In genomic region chr6:29270961-29271360, GRCm38 (mm10) we compare ENCODE assay signal across 8 mouse cellular contexts. TPM values are rescaled to one million over a fixed set of nuclear protein-coding genes. Genes with fewer than 3 reads are reported as not detected.
A peak's percentile ranks its signal among the peaks of the same experiment; 100 is the strongest.
DNase-seq lines count a peak whose midpoint lies in the region; ATAC-seq lines count a peak whose summit lies in the region.

No protein-coding gene starts in this region.

- H3K4me3 ChIP-seq in limb, embryonic 12.5 days (replicated peaks), result no peak overlapping the region
- H3K4me3 ChIP-seq in limb, embryonic 10.5 days, result no peak overlapping the region
- H3K4me3 ChIP-seq in stomach, embryonic 16.5 days (replicated peaks; ENCODE audit: low read length), result 0 out of 2 replicates have a peak overlapping the region, but pooled peaks have one; percentile 3
- H3K4me3 ChIP-seq in forebrain, embryonic 10.5 days, result no peak overlapping the region

- WGBS in limb, embryonic 12.5 days, result 15% methylated on average over 8 of the region's 8 CpGs
- WGBS in limb, embryonic 10.5 days, result 9% methylated on average over 8 of the region's 8 CpGs
- WGBS in stomach, embryonic 16.5 days, result 5% methylated on average over 8 of the region's 8 CpGs
- WGBS in forebrain, embryonic 10.5 days, result 26% methylated on average over 8 of the region's 8 CpGs

- H3K4me1 ChIP-seq in limb, embryonic 12.5 days (replicated peaks), result peaks cover 14% of the 10 kb centered on the region
- peaks cover 19% of the 10 kb centered on the region for H3K4me1 ChIP-seq in limb, embryonic 10.5 days
- peaks cover 12% of the 10 kb centered on the region; the same call in 1 of the 2 replicates for H3K4me1 ChIP-seq in stomach, embryonic 16.5 days (ENCODE audit: control insufficient read depth, insufficient read depth, low read length)
- peaks cover 28% of the 10 kb centered on the region for H3K4me1 ChIP-seq in forebrain, embryonic 10.5 days

- peak overlapping the region; percentile 21; the same call in 1 of the 2 replicates for H3K4me2 ChIP-seq in limb, embryonic 12.5 days
- H3K4me2 ChIP-seq in stomach, embryonic 16.5 days (ENCODE audit: low read depth, low read length), result peak overlapping the region; percentile 31

- peaks cover 19% of the 10 kb centered on the region for H3K36me3 ChIP-seq in limb, embryonic 12.5 days
- H3K36me3 ChIP-seq in limb, embryonic 10.5 days, result peaks cover 20% of the 10 kb centered on the region
- peaks cover 5% of the 10 kb centered on the region; the same call in 1 of the 2 replicates for H3K36me3 ChIP-seq in stomach, embryonic 16.5 days (ENCODE audit: control insufficient read depth, insufficient read depth, low read length)
- peaks cover 20% of the 10 kb centered on the region for H3K36me3 ChIP-seq in forebrain, embryonic 10.5 days (replicated peaks)

- no peak overlapping the region for H3K9ac ChIP-seq in limb, embryonic 12.5 days (replicated peaks)
- H3K9ac ChIP-seq in stomach, embryonic 16.5 days (ENCODE audit: low read length), result no peak overlapping the region

- no peak for DNase-seq in limb, embryonic 10.5 days (ENCODE audit: low spot score)
- DNase-seq in heart, adult 8-10 months (ENCODE audit: low spot score), result peak; percentile 45
- DNase-seq in kidney, postnatal 4 days, result peak; percentile 16 to 40
- no peak for DNase-seq in forebrain, embryonic 10.5 days (ENCODE audit: extremely low spot score, low spot score)
- no peak for DNase-seq in c-Kit-positive CD71-positive TER-119-positive erythroid progenitor cells, embryonic 14.5 days (ENCODE audit: low spot score)

- ATAC-seq in limb, embryonic 12.5 days (ENCODE audit: insufficient number of reproducible peaks, insufficient read depth, low FRiP score, low TSS enrichment, low read depth), result no peak
- ATAC-seq in stomach, embryonic 16.5 days (ENCODE audit: insufficient read depth, low FRiP score), result no peak
- no peak for ATAC-seq in megakaryocyte-erythroid progenitor cell, adult 5-6 weeks (replicated peaks; ENCODE audit: low FRiP score, low TSS enrichment, poor library complexity, severe bottlenecking)

- no peaks in the 10 kb centered on the region for H3K27me3 ChIP-seq in limb, embryonic 12.5 days
- H3K27me3 ChIP-seq in limb, embryonic 10.5 days (ENCODE audit: low read depth, poor library complexity, severe bottlenecking), result no peaks in the 10 kb centered on the region
- H3K27me3 ChIP-seq in stomach, embryonic 16.5 days (ENCODE audit: control insufficient read depth, insufficient read depth, low read length), result no peaks in the 10 kb centered on the region
- H3K27me3 ChIP-seq in forebrain, embryonic 10.5 days (ENCODE audit: poor library complexity, severe bottlenecking), result peaks cover 5% of the 10 kb centered on the region; the same call in 1 of the 2 replicates

- no peaks in the 10 kb centered on the region for H3K9me3 ChIP-seq in limb, embryonic 12.5 days
- no peaks in the 10 kb centered on the region for H3K9me3 ChIP-seq in limb, embryonic 10.5 days (replicated peaks)
- H3K9me3 ChIP-seq in stomach, embryonic 16.5 days (replicated peaks; ENCODE audit: control insufficient read depth, low read length), result no peaks in the 10 kb centered on the region
- no peaks in the 10 kb centered on the region for H3K9me3 ChIP-seq in forebrain, embryonic 10.5 days

- H3K27ac ChIP-seq in limb, embryonic 12.5 days, result no peak overlapping the region
- no peak overlapping the region for H3K27ac ChIP-seq in limb, embryonic 10.5 days
- no peak overlapping the region for H3K27ac ChIP-seq in stomach, embryonic 16.5 days (ENCODE audit: low read length)
- H3K27ac ChIP-seq in forebrain, embryonic 10.5 days, result no peak overlapping the region

RNA-seq across cellular contexts. Expression of gene Hilpda, which starts 1.3 kb away (rescaled TPM):
- polyA plus RNA-seq in limb, embryonic 12.5 days (2016; fragmentation: Nextera tagmentation; extraction: Ambion mirVana), result 41.5 and 48.4 TPM in 2 replicates
- 42.7 and 45.2 TPM in 2 replicates for polyA plus RNA-seq in limb, embryonic 10.5 days (2016; fragmentation: Nextera tagmentation; extraction: Ambion mirVana)
- total RNA-seq in heart, adult 8-10 months (2022), result 1 to 10 TPM; 3.7 to 6.7 (median 6.1) TPM
- polyA plus RNA-seq in stomach, embryonic 16.5 days (2015; fragmentation: Nextera tagmentation; extraction: Ambion mirVana), result 32.6 and 34.2 TPM in 2 replicates
- polyA plus RNA-seq in forebrain, embryonic 10.5 days (2016; fragmentation: Nextera tagmentation; extraction: Ambion mirVana), result 36.2 and 37.2 TPM in 2 replicates
- 13.4 and 16.4 TPM in 2 replicates for total RNA-seq in megakaryocyte-erythroid progenitor cell, adult 5-6 weeks (2014; fragmentation: Nextera tagmentation)
- total RNA-seq in megakaryocyte-erythroid progenitor cell, adult 5-6 weeks (2017), result 6.9 and 13.5 TPM in 2 replicates

RNA-seq across cellular contexts. Expression of gene Fam71f2, which starts 8.4 kb away (rescaled TPM):
- 0.29 and 0.65 TPM in 2 replicates for polyA plus RNA-seq in limb, embryonic 12.5 days (2016; fragmentation: Nextera tagmentation; extraction: Ambion mirVana)
- 0.40 and 0.55 TPM in 2 replicates for polyA plus RNA-seq in limb, embryonic 10.5 days (2016; fragmentation: Nextera tagmentation; extraction: Ambion mirVana)
- total RNA-seq in heart, adult 8-10 months (2022), result under 1 TPM in 1 of 4 experiments, not detected in 3; 0.59 TPM
- polyA plus RNA-seq in stomach, embryonic 16.5 days (2015; fragmentation: Nextera tagmentation; extraction: Ambion mirVana), result 0.28 and 0.31 TPM in 2 replicates
- 0.33 and 0.50 TPM in 2 replicates for polyA plus RNA-seq in forebrain, embryonic 10.5 days (2016; fragmentation: Nextera tagmentation; extraction: Ambion mirVana)
- 8.3 TPM in 1 of 2 replicates, not detected in the other for total RNA-seq in megakaryocyte-erythroid progenitor cell, adult 5-6 weeks (2014; fragmentation: Nextera tagmentation)
- not detected in 2 replicates for total RNA-seq in megakaryocyte-erythroid progenitor cell, adult 5-6 weeks (2017)

RNA-seq across cellular contexts. Expression of gene Fam71f1, which starts 48.0 kb away (rescaled TPM):
- polyA plus RNA-seq in limb, embryonic 12.5 days (2016; fragmentation: Nextera tagmentation; extraction: Ambion mirVana), result not detected in 2 replicates
- 0.09 TPM in 1 of 2 replicates, not detected in the other for polyA plus RNA-seq in limb, embryonic 10.5 days (2016; fragmentation: Nextera tagmentation; extraction: Ambion mirVana)
- total RNA-seq in heart, adult 8-10 months (2022), result not detected
- polyA plus RNA-seq in stomach, embryonic 16.5 days (2015; fragmentation: Nextera tagmentation; extraction: Ambion mirVana), result not detected in 2 replicates
- polyA plus RNA-seq in forebrain, embryonic 10.5 days (2016; fragmentation: Nextera tagmentation; extraction: Ambion mirVana), result not detected in 2 replicates
- total RNA-seq in megakaryocyte-erythroid progenitor cell, adult 5-6 weeks (2014; fragmentation: Nextera tagmentation), result not detected in 2 replicates
- total RNA-seq in megakaryocyte-erythroid progenitor cell, adult 5-6 weeks (2017), result not detected in 2 replicates

RNA-seq across cellular contexts. Expression of gene Impdh1, which starts 54.8 kb away (rescaled TPM):
- 44.5 and 46.7 TPM in 2 replicates for polyA plus RNA-seq in limb, embryonic 12.5 days (2016; fragmentation: Nextera tagmentation; extraction: Ambion mirVana)
- 56.7 and 66.9 TPM in 2 replicates for polyA plus RNA-seq in limb, embryonic 10.5 days (2016; fragmentation: Nextera tagmentation; extraction: Ambion mirVana)
- 10 to 100 TPM; 16.5 to 24.0 (median 20.5) TPM for total RNA-seq in heart, adult 8-10 months (2022)
- polyA plus RNA-seq in stomach, embryonic 16.5 days (2015; fragmentation: Nextera tagmentation; extraction: Ambion mirVana), result 43.4 and 43.7 TPM in 2 replicates
- 39.6 and 39.7 TPM in 2 replicates for polyA plus RNA-seq in forebrain, embryonic 10.5 days (2016; fragmentation: Nextera tagmentation; extraction: Ambion mirVana)
- 35.5 and 56.9 TPM in 2 replicates for total RNA-seq in megakaryocyte-erythroid progenitor cell, adult 5-6 weeks (2014; fragmentation: Nextera tagmentation)
- total RNA-seq in megakaryocyte-erythroid progenitor cell, adult 5-6 weeks (2017), result 16.8 and 19.5 TPM in 2 replicates

Comparison
In these comparisons a context has a peak if more than half of its experiments do, and no peak if none do; other contexts are left out.
1. DNase-seq: peak in heart, adult 8-10 months (single experiment) and kidney, postnatal 4 days (2 of 2); none in limb, embryonic 10.5 days (single experiment), forebrain, embryonic 10.5 days (single experiment) and c-Kit-positive CD71-positive TER-119-positive erythroid progenitor cells, embryonic 14.5 days (single experiment).